Mouse (Mus musculus) liver, adult 2 months (tissue): ENCODE measurements around the gene Gja3. TPM values are rescaled to one million over a fixed set of nuclear protein-coding genes. Genes with fewer than 3 reads are reported as not detected.

Experiments
- DNase-seq: peaks from one replicate; pipeline ENCODE4 v3.0.0-alpha.2; 2011; ENCODE audit warnings: low read depth, low spot score; ENCODE audit errors: extremely low read depth
- H3K27ac ChIP-seq: fragments of 200-500 bp; replicated peaks from 2 replicates; pipeline ENCODE4 v1.5.1; 2012; ENCODE audit warnings: low read depth, mild to moderate bottlenecking, control low read depth, inconsistent platforms, low read length; ENCODE audit not compliant: insufficient read depth
- H3K27me3 ChIP-seq: fragments of 200-500 bp; 2 replicates; pipeline ENCODE4 v1.6.1; 2012; ENCODE audit warnings: mild to moderate bottlenecking, moderate library complexity, low read length, inconsistent platforms; ENCODE audit not compliant: control insufficient read depth, insufficient read depth
- H3K36me3 ChIP-seq: fragments of 200-500 bp; 2 replicates; pipeline ENCODE4 v1.6.1; 2012; ENCODE audit warnings: low read length, inconsistent platforms; ENCODE audit not compliant: control insufficient read depth, insufficient read depth
- H3K4me1 ChIP-seq: fragments of 200-500 bp; 2 replicates; pipeline ENCODE4 v1.6.1; 2011; ENCODE audit warnings: low read length; ENCODE audit not compliant: control insufficient read depth, insufficient read depth
- H3K4me3 ChIP-seq: fragments of 200-500 bp; 2 replicates; pipeline ENCODE4 v1.5.1; 2011; ENCODE audit warnings: low read depth, mild to moderate bottlenecking, control low read depth, low read length, moderate library complexity; ENCODE audit not compliant: insufficient read depth
- H3K79me2 ChIP-seq: fragments of 200-500 bp; 2 replicates; pipeline ENCODE4 v1.6.1; 2012; ENCODE audit warnings: inconsistent platforms, mild to moderate bottlenecking, low read length, moderate library complexity; ENCODE audit not compliant: control insufficient read depth, insufficient read depth
- H3K9ac ChIP-seq: fragments of 200-500 bp; 2 replicates; pipeline ENCODE4 v1.6.1; 2012; ENCODE audit warnings: low read depth, mild to moderate bottlenecking, control low read depth, inconsistent platforms, low read length
- CTCF ChIP-seq: fragments of 200-500 bp; IDR thresholded peaks from 2 replicates; pipeline ENCODE4 v1.5.1; 2011; ENCODE audit warnings: low read depth, low read length, control low read depth
- POLR2A ChIP-seq: fragments of 200-500 bp; IDR thresholded peaks from 2 replicates; pipeline ENCODE4 v1.6.1; 2011; ENCODE audit warnings: low read length, control low read depth; ENCODE audit not compliant: insufficient read depth; ENCODE audit errors: extremely low read depth
- WGBS: fragments of 180-500 bp; shearing (Covaris S2); methylation state at CpG from one replicate; pipeline ENCODE4 v1.1.7; 2018; 5-methylcytosine and 5-hydroxymethylcytosine counted together
- polyA plus RNA-seq: library from polyadenylated mRNA; depleted of rRNA; stranded (reverse); fragments of >200 nt; gene quantifications from 2 replicates; pipeline ENCODE4 v1.2.3, GENCODE M21; 2012
- total RNA-seq: library from RNA; depleted of rRNA; stranded (reverse); fragments of >200 nt; gene quantifications from 2 replicates; pipeline ENCODE4 v1.2.3, GENCODE M21; 2014

Gja3 gene
- total and polyA plus RNA-seq, 2 experiments, result not detected

DNA sequence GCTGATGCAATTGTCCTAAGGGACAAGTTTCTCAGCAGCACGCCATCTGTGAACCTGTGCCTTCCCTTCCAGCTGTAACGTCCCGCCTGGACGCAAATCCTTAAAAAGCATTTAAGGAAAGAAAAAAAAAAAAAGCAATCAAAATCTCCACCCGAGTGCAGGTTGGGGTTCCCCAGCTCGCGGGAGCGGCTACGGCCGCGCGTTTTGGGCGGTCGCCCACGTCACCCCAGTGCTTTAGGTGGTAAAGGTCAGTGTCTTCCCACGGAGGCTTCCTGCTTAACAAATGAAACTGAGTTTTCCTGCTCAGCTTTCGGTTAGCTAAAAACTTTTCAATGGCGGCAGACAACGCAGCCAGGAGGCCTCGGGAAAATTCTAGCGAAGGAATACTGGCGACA, 45.8 kb upstream of the Gja3 start:
- peak overlapping the region; percentile 99 for H3K9ac ChIP-seq

DNA sequence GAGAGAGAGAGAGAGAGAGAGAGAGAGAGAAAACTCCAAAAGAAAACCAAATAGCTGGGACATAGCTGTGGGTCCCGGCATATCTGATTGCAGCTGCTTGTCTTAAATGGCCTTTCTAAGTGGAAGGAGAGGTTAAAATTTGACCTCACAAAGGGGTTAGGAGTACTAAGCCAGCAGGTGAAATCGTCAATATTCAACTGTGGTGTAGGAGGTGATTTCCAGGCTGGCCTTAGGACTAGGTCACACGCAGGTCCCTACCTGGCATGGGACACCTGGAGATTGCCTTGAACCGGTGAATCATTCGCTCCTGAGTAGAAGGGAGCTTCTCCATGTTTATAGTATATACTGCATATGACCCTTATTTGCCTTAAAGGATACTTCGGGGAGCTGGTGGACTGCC, 45.2 kb upstream of the Gja3 start:
- 22% methylated on average over 6 of the region's 6 CpGs for WGBS
- H3K4me1 ChIP-seq, result peaks cover 19% of the 10 kb centered on the region
- H3K27me3 ChIP-seq, result no peaks in the 10 kb centered on the region
- TF ChIP-seq POLR2A (peak; percentile 43; the same call in 1 of the 2 replicates), CTCF (no peak)
- H3K4me3 ChIP-seq, result peak overlapping the region; percentile 96
- peak overlapping the region; percentile 99 for H3K9ac ChIP-seq
- peak overlapping the region; percentile 97 for H3K27ac ChIP-seq
- peak; percentile 95 for DNase-seq
- peaks cover 20% of the 10 kb centered on the region; the same call in 1 of the 2 replicates for H3K36me3 ChIP-seq
- peaks cover 8% of the 10 kb centered on the region for H3K79me2 ChIP-seq

More for the DNA sequence above, 45.8 kb upstream of the Gja3 start:
- peaks cover 19% of the 10 kb centered on the region for H3K4me1 ChIP-seq
- WGBS, result under 1% methylated on average over 22 of the region's 22 CpGs
- peaks cover 8% of the 10 kb centered on the region for H3K79me2 ChIP-seq
- peak overlapping the region; percentile 97 for H3K27ac ChIP-seq
- H3K27me3 ChIP-seq, result no peaks in the 10 kb centered on the region
- DNase-seq, result peak; percentile 58
- peak overlapping the region; percentile 96 for H3K4me3 ChIP-seq
- TF ChIP-seq POLR2A (no peak), CTCF (no peak)
- H3K36me3 ChIP-seq, result peaks cover 19% of the 10 kb centered on the region; the same call in 1 of the 2 replicates

DNA sequence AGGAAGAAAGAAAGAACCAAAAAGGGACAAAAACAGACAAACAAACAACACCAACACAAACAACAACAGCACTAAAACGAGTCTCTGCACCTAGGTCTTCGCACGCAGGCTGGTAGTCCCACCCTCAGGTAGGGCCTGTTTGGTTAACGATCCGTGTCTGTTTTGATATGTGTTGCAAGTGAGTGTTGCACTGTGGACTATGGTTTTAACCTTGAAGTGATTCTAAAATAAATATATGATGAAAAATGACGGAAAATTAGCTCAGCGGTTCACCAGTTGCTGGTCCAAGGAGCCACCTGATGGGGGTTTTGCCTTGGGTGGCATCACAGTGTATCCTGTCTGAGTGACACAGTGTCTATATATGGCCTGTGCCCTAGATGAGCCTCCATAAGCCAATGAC, 43.7 kb upstream of the Gja3 start:
- TF ChIP-seq CTCF, result no peak
- no peak for TF ChIP-seq POLR2A
- H3K4me1 ChIP-seq, result peaks cover 12% of the 10 kb centered on the region
- H3K27me3 ChIP-seq, result no peaks in the 10 kb centered on the region
- 21% methylated on average over 7 of the region's 7 CpGs for whole genome bisulfite sequencing
- H3K27ac ChIP-seq, result peak overlapping the region; percentile 97
- peak; percentile 92 for DNase-seq
- H3K4me3 ChIP-seq, result peak overlapping the region; percentile 48
- H3K36me3 ChIP-seq, result peaks cover 20% of the 10 kb centered on the region; the same call in 1 of the 2 replicates
- peak overlapping the region; percentile 77 for H3K9ac ChIP-seq
- H3K79me2 ChIP-seq, result peaks cover 8% of the 10 kb centered on the region

DNA sequence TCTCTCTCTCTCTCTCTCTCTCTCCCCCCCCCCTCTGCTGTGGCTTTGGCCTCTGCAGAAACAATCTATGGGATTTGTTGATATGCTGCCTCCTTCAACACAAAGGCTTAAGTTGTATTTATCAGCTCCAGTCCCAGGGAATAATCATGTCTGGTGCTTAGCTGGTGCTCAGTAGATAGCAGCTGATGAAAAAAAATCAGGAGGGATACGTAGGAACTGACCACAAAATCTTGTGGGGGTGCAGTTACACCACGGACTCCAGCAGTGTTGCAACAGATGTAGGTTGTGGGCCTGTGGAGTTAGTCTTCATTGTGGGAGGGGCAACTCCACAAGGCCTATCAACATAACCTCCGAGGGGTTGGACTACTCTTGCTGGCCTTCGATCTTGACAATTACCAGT, 38.0 kb upstream of the Gja3 start:
- H3K27ac ChIP-seq, result no peak overlapping the region
- no peak overlapping the region for H3K4me3 ChIP-seq
- H3K79me2 ChIP-seq, result no peaks in the 10 kb centered on the region
- peaks cover 3% of the 10 kb centered on the region; the same call in 1 of the 2 replicates for H3K4me1 ChIP-seq
- no peak overlapping the region for H3K9ac ChIP-seq
- H3K27me3 ChIP-seq, result no peaks in the 10 kb centered on the region
- H3K36me3 ChIP-seq, result peaks cover 19% of the 10 kb centered on the region; the same call in 1 of the 2 replicates
- no peak for TF ChIP-seq CTCF
- DNase-seq, result no peak
- WGBS, result 32% methylated on average over 4 of the region's 4 CpGs

DNA sequence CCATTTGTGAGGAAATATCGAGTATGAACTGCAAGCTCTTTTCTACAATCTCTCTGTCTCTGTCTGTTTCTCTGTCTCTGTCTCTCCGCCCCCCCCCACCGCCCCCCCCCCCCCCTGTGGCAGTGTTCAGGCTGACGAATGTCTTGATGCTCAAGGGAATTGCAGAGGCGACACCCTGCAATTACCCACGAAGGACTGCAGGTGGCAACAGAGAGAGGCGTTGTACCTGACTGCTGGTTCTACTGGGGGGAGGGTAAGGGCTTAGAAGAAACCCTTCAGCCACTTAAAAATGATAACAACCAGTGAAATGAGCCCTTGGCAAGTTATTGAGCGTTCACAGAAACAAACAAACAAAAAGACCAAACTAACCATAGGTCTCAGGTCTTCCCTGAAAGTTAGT, 35.1 kb upstream of the Gja3 start:
- H3K27me3 ChIP-seq, result no peaks in the 10 kb centered on the region
- 2% methylated on average over 8 of the region's 8 CpGs for WGBS
- H3K4me3 ChIP-seq, result no peak overlapping the region
- H3K36me3 ChIP-seq, result no peaks in the 10 kb centered on the region
- peak; percentile 69 for DNase-seq
- H3K4me1 ChIP-seq, result peaks cover 15% of the 10 kb centered on the region; the same call in 1 of the 2 replicates
- TF ChIP-seq CTCF (peak; percentile 83), POLR2A (no peak)
- no peaks in the 10 kb centered on the region for H3K79me2 ChIP-seq
- no peak overlapping the region for H3K27ac ChIP-seq
- no peak overlapping the region for H3K9ac ChIP-seq

DNA sequence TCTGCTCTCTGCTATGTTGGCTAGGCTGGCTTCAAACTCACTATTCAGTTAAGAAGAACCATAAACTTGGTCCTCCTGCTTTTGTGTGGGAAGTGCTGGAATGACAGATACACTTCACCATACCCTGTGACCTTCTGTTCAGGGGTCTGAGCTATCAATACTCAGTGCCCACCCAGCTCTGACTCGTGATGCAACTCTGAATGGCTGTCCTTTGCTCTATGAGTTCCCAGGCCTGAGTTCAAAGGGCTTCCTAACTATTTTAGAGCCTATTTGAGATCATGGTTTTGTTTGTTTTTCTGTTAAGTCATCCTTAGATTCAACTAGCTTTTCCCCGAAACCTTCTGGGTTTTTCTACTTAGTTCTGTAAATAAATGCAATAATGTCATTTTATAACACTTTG, 32.1 kb upstream of the Gja3 start:
- no peak for TF ChIP-seq CTCF
- TF ChIP-seq POLR2A, result no peak
- peak overlapping the region; percentile 13 for H3K4me3 ChIP-seq
- H3K9ac ChIP-seq, result peak overlapping the region; percentile 45
- H3K79me2 ChIP-seq, result no peaks in the 10 kb centered on the region
- H3K36me3 ChIP-seq, result no peaks in the 10 kb centered on the region
- DNase-seq, result peak; percentile 92
- 18% methylated on average over 2 of the region's 2 CpGs for whole genome bisulfite sequencing
- H3K27me3 ChIP-seq, result no peaks in the 10 kb centered on the region
- peaks cover 20% of the 10 kb centered on the region for H3K4me1 ChIP-seq
- H3K27ac ChIP-seq, result peak overlapping the region; percentile 92
